Mouse (Mus musculus) heart, adult 8-10 months (tissue): ENCODE measurements around the gene Lrrc23. TPM values are rescaled to one million over a fixed set of nuclear protein-coding genes. Genes with fewer than 3 reads are reported as not detected.

Experiments
- total RNA-seq, 4 experiments: library from RNA; stranded (reverse); gene quantifications; 2 replicates each; pipeline ENCODE4 v1.2.4; 2022

The Lrrc23 gene
- total RNA-seq, 4 experiments from 2014 or later = 0.37 to 1.2 (median 0.41) TPM; not detected in 1

Other genes with a start within 250 kb of the Lrrc23 start
- gene C1s1, start 237.4 kb downstream of the Lrrc23 start, total RNA-seq = 10 to 100 TPM; 21.5 to 26.8 (median 24.0) TPM
- gene C1rb, start 209.4 kb downstream of the Lrrc23 start, total RNA-seq = 1 to 10 TPM; 1.3 to 3.0 (median 1.7) TPM
- gene C1s2, start 143.6 kb downstream of the Lrrc23 start, total RNA-seq = under 1 TPM; 0.28 to 0.65 (median 0.48) TPM
- 10 to 100 TPM; 38.8 to 39.9 (median 39.1) TPM for gene Lpcat3, start 116.7 kb downstream of the Lrrc23 start, total RNA-seq
- gene Emg1, start 67.5 kb downstream of the Lrrc23 start, total RNA-seq = 10 to 100 TPM; 64.4 to 81.5 (median 73.0) TPM
- 100 to 1,000 TPM; 251 to 296 (median 279) TPM for gene Phb2, start 67.4 kb downstream of the Lrrc23 start, total RNA-seq
- gene Ptpn6, start 41.0 kb downstream of the Lrrc23 start, total RNA-seq = 1 to 10 TPM; 2.0 to 5.7 (median 3.1) TPM
- 100 to 1,000 TPM; 286 to 318 (median 310) TPM for gene Grcc10, start 38.4 kb downstream of the Lrrc23 start, total RNA-seq
- under 1 TPM in 1 of 4 experiments, not detected in 3; 0.41 TPM for gene Gm45234, start 23.7 kb downstream of the Lrrc23 start, total RNA-seq
- 10 to 100 TPM; 40.9 to 48.2 (median 45.2) TPM for gene Atn1, start 23.2 kb downstream of the Lrrc23 start, total RNA-seq
- 1 to 10 TPM; 3.2 to 6.1 (median 4.8) TPM for gene Eno2, start 10.1 kb downstream of the Lrrc23 start, total RNA-seq
- 1 to 10 TPM; 2.0 to 5.8 (median 3.2) TPM for gene Spsb2, start 28.9 kb upstream of the Lrrc23 start, total RNA-seq
- gene Tpi1, start 34.6 kb upstream of the Lrrc23 start, total RNA-seq = 1,000 to 10,000 TPM in 1 of 4 experiments, 100 to 1,000 TPM in 3; 893 to 1,022 (median 969) TPM
- gene Usp5, start 49.8 kb upstream of the Lrrc23 start, total RNA-seq = 10 to 100 TPM; 72.5 to 79.7 (median 75.8) TPM
- gene Cdca3, start 49.8 kb upstream of the Lrrc23 start, total RNA-seq = 1 to 10 TPM in 1 of 4 experiments, under 1 TPM in 3; 0.14 to 1.4 (median 0.40) TPM
- gene Gnb3, start 60.5 kb upstream of the Lrrc23 start, total RNA-seq = 10 to 100 TPM; 11.6 to 18.4 (median 16.7) TPM
- gene P3h3, start 78.0 kb upstream of the Lrrc23 start, total RNA-seq = 1 to 10 TPM; 8.0 to 9.7 (median 9.4) TPM
- gene Gpr162, start 84.3 kb upstream of the Lrrc23 start, total RNA-seq = 1 to 10 TPM in 1 of 4 experiments, under 1 TPM in 3; 0.31 to 1.6 (median 0.74) TPM
- under 1 TPM; 0.19 to 0.54 (median 0.25) TPM for gene Cd4, start 108.5 kb upstream of the Lrrc23 start, total RNA-seq
- gene Lag3, start 132.0 kb upstream of the Lrrc23 start, total RNA-seq = under 1 TPM in 2 of 4 experiments, not detected in 2; 0.24 to 0.75 TPM
- gene Ptms, start 140.4 kb upstream of the Lrrc23 start, total RNA-seq = 100 to 1,000 TPM; 116 to 160 (median 152) TPM
- 100 to 1,000 TPM; 177 to 202 (median 195) TPM for gene Mlf2, start 151.7 kb upstream of the Lrrc23 start, total RNA-seq
- 100 to 1,000 TPM in 2 of 4 experiments, 10 to 100 TPM in 2; 98.1 to 109 (median 103) TPM for gene Cops7a, start 185.8 kb upstream of the Lrrc23 start, total RNA-seq
- 1 to 10 TPM in 1 of 4 experiments, under 1 TPM in 3; 0.31 to 2.7 (median 0.41) TPM for gene Pianp, start 217.0 kb upstream of the Lrrc23 start, total RNA-seq
- gene Zfp384, start 229.4 kb upstream of the Lrrc23 start, total RNA-seq = 10 to 100 TPM; 21.0 to 24.4 (median 23.6) TPM